Mouse (Mus musculus) lung, adult 2 months (tissue): Measurements from ENCODE around the gene Smc3. TPM values are rescaled to one million over a fixed set of nuclear protein-coding genes. Genes with fewer than 3 reads are reported as not detected.
"Not testable (repeated sequence)": the region's sequence is repeated elsewhere in the genome, so short reads cannot be mapped to it uniquely, and the experiment has no call there.

Experiments used
- DNase-seq: peaks from one replicate; pipeline ENCODE4 v3.0.0; 2022
- H3K4me1 ChIP-seq: fragments of 200-500 bp; 2 replicates; pipeline ENCODE4 v1.6.1; 2011; ENCODE audit warnings: low read length; ENCODE audit not compliant: control insufficient read depth, insufficient read depth
- H3K4me3 ChIP-seq: fragments of 200-500 bp; replicated peaks from 2 replicates; pipeline ENCODE3; 2011; ENCODE audit warnings: low read depth, mild to moderate bottlenecking, control low read depth, low read length; ENCODE audit errors: extremely low read depth
- CTCF ChIP-seq: fragments of 200-500 bp; IDR thresholded peaks from 2 replicates; pipeline ENCODE4 v1.5.1; 2011; ENCODE audit warnings: mild to moderate bottlenecking, low read length, control low read depth; ENCODE audit not compliant: insufficient read depth
- POLR2A ChIP-seq: fragments of 200-500 bp; IDR thresholded peaks from 2 replicates; pipeline ENCODE4 v1.6.1; 2011; ENCODE audit warnings: low read depth, mild to moderate bottlenecking, control low read depth, low read length, borderline replicate concordance; ENCODE audit errors: extremely low read depth
- WGBS: fragments of 180-500 bp; shearing (Covaris S2); methylation state at CpG from one replicate; pipeline ENCODE4 v1.1.7; 2018; 5-methylcytosine and 5-hydroxymethylcytosine counted together
- polyA plus RNA-seq: library from polyadenylated mRNA; depleted of rRNA; stranded (reverse); fragments of >200 nt; gene quantifications from 2 replicates; pipeline ENCODE4 v1.2.3, GENCODE M21; 2012

The Smc3 gene
- polyA plus RNA-seq, 1 experiment, result 5.3 TPM

DNA sequence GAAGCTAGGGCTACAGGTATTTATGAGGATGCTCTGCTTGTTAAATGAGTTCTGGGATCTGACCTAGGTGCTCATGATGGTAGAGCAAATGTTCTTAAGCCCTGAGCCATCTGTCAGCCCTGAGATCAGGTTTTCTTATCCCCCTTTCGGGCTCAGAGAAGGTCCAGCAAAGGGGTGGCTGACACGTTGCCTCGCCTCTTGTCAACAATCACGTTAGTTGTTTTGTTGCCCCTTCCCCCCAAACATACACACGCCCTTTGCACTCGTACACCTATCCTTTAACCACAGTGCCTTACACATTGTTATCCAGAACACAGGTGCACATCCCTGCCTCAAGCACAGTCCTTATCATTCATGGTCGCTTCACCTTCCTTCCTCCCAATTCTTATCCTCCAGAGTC lies 50.7 kb downstream of the Smc3 start:
- no peaks in the 10 kb centered on the region; the same call in 1 of the 2 replicates for H3K4me1 ChIP-seq
- no peak for DNase-seq
- H3K4me3 ChIP-seq, result no peak overlapping the region
- WGBS, result 70% methylated on average over 7 of the region's 7 CpGs
- TF ChIP-seq POLR2A, result no peak
- TF ChIP-seq CTCF, result no peak

DNA sequence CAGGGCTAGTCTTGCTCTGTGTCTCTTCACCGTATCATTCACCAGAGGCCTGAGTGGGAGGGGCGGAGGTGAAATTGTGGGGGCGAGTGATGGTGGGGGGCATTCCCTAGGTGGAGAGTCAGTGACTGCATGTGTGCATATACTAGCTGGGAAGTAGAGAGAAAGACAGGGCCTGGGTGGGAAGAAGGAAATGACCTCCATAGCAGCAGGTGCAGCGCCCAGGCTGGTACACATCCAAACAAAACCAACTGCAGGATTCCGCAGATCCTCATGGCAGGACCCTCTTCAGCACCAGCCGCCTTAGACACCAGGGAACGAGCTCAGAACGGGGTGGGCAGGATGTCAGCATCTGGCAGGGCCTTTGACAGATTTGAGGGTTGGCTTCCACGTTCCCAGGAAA lies 52.1 kb downstream of the Smc3 start:
- WGBS, result 77% methylated on average over 9 of the region's 9 CpGs
- no peak overlapping the region for H3K4me3 ChIP-seq
- DNase-seq, result no peak
- no peak for TF ChIP-seq POLR2A
- no peak for TF ChIP-seq CTCF
- H3K4me1 ChIP-seq, result no peaks in the 10 kb centered on the region; the same call in 1 of the 2 replicates

DNA sequence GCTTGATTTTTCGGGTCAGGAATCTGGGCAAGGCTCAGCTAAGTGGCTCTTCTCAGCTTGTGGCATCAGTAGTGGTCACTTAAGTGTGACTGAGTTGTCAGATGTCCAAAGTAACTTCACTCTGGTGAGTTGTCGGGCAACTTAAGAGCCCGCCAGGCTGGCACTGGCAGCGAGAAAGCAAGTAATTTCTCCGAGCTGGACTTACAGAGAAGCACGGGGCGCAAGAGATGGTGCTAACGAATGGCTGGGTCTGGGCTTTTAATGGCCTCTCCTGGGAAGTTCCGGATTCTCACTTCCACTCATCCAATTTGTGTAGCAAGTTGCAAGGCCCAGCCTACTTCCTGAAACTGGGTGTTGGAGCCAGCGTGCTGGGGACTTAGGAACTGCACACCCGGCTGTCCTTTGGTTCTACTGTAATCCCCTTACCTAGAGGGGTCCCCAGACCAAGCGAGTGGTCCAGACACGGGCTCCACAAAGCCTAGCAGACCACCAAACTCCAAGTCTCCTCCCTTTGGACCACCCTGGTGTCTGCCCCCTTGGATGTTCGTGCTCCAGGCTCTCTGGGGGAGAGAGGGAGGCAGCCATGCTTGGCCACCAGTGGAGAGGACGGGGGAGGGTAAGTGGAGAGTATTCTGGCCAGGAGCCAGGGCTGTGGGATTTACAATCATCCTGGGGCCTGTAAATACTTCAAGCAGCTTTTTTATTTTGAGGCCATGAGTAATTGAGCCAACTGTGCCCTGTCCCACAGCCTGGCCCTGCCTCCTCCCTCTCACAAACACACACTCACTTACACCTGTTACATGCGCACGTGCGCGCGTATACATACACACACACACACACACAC lies 53.6 kb downstream of the Smc3 start:
- TF ChIP-seq POLR2A (no peak), CTCF (no peak)
- Histone ChIP-seq H3K4me3 (no peak overlapping the region), H3K4me1 (no peaks in the 10 kb centered on the region; the same call in 1 of the 2 replicates)
- peak; percentile 40 for DNase-seq
- 54% methylated on average over 20 of the region's 20 CpGs for WGBS

DNA sequence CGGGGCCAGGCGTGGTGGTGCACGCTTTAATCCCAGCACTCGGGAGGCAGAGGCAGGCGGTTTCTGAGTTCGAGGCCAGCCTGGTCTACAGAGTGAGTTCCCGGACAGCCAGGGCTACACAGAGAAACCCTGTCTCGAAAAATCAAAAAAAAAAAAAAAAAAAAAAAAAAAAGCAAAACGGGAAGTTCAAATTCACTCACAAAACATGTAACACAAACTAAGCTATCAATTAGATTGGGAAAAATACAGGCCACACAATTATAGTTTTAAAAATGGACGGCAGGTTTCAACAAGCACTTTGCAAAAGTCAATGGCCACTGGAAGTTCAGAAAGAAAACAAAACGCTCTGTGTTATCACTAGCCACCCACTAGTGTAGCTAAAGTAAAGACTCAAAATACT lies 56.2 kb downstream of the Smc3 start:
- WGBS, result 76% methylated on average over 11 of the region's 11 CpGs
- H3K4me1 ChIP-seq, H3K4me3 ChIP-seq, DNase-seq: not testable (repeated sequence)

- 68% methylated on average over 5 of the region's 5 CpGs for WGBS
- TF ChIP-seq CTCF (no peak), POLR2A (no peak)
These were observed 57.2 kb downstream of the Smc3 start for GRCm38 (mm10) chr19:53657437-53657836.

DNA sequence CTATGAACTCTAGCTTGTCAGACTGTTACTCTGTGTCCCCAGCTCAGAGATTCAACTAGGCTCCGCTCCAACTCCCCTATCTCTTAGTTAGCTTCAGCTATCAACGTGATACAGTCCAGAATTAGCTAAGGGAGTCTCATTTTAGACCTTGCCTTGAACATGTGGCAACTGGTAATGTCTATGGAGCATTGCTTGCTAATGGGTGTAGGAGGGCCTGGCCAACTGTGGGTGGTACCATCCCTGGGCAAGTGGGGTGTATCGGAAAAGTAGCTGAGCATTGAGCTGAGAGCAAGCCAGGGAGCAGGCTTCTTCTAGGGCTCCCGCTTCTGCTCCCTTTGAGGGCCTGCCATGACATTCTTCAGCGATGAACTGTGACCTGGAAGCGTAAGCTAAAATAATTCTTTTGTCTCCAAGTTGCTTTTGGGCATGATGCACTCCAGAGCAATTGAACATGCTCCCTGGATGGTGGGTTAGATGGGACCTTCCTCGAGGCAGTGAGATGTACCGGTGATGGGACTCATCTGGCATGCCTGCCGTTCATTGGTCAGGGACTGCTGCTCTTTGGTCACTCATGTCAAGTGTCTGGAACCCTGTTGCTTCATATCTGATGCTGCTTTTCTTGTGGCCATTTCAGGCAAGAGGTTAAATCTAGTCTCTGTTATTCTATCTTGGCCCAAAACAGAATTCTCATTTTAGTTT lies 60.7 kb downstream of the Smc3 start:
- no peak for DNase-seq
- WGBS, result 65% methylated on average over 9 of the region's 9 CpGs
- Histone ChIP-seq H3K4me3 (no peak overlapping the region), H3K4me1 (no peaks in the 10 kb centered on the region)
- TF ChIP-seq POLR2A, result no peak
- no peak for TF ChIP-seq CTCF

More at GRCm38 (mm10) chr19:53657437-53657836, 57.2 kb downstream of the Smc3 start:
- DNase-seq, result no peak
- Histone ChIP-seq H3K4me3 (no peak overlapping the region), H3K4me1 (no peaks in the 10 kb centered on the region)

GRCm38 (mm10) chr19:53661938-53662722 lies 61.9 kb downstream of the Smc3 start:
- Histone ChIP-seq H3K4me3 (no peak overlapping the region), H3K4me1 (no peaks in the 10 kb centered on the region)
- DNase-seq, result no peak
- WGBS, result 66% methylated on average over 14 of the region's 14 CpGs
- TF ChIP-seq CTCF, result no peak
- no peak for TF ChIP-seq POLR2A

GRCm38 (mm10) chr19:53664831-53665230 lies 64.6 kb downstream of the Smc3 start:
- WGBS, result 89% methylated on average over 9 of the region's 9 CpGs
- Histone ChIP-seq H3K4me3 (no peak overlapping the region), H3K4me1 (no peaks in the 10 kb centered on the region)
- TF ChIP-seq CTCF (no peak), POLR2A (no peak)
- no peak for DNase-seq

DNA sequence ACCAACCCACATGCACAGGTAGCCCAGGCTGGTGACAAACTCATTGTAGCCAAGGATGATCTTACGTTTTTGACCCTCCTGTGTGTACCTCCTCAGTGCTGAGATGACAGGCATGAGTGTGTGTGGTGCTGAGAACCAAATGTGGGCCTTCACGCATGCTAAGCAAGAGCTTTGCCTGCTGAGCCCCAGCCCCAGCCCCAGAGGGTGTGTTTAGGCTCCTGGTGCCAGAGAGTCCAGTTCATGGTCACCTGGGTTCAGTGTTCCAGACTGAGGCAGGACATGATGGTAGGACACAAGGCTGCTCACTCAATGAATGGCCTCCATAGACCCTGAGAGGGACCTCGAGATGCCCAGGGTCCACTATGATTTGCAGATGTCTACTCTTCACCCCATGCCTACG lies 65.2 kb downstream of the Smc3 start:
- 91% methylated on average over 4 of the region's 4 CpGs for WGBS
- Histone ChIP-seq H3K4me1 (no peaks in the 10 kb centered on the region), H3K4me3 (no peak overlapping the region)
- TF ChIP-seq POLR2A (no peak), CTCF (no peak)
- no peak for DNase-seq

GRCm38 (mm10) chr19:53666708-53667107 lies 66.5 kb downstream of the Smc3 start:
- TF ChIP-seq POLR2A (no peak), CTCF (no peak)
- DNase-seq, result no peak
- Histone ChIP-seq H3K4me1 (no peaks in the 10 kb centered on the region), H3K4me3 (no peak overlapping the region)
- 34% methylated on average over 8 of the region's 8 CpGs for WGBS
